Mouse (Mus musculus) layer of hippocampus, adult 2 months (tissue): ENCODE data around the gene Car2. TPM values are rescaled to one million over a fixed set of nuclear protein-coding genes. Genes with fewer than 3 reads are reported as not detected.

Experiments
- DNase-seq, 2 experiments: peaks; one replicate each; pipeline ENCODE4 v3.0.0; 2022; ENCODE audit warnings: low spot score in 2 of 2
- H3K27ac ChIP-seq: fragments of 200-600 bp; 2 replicates; pipeline ENCODE4 v1.8.1; 2022
- H3K4me3 ChIP-seq: fragments of 200-600 bp; 2 replicates; pipeline ENCODE4 v1.8.1; 2022; ENCODE audit warnings: mild to moderate bottlenecking
- CTCF ChIP-seq: fragments of 200-600 bp; conservative IDR thresholded peaks from 2 replicates; pipeline ENCODE4 v1.8.1; 2022; ENCODE audit warnings: antibody characterized with exemption, mild to moderate bottlenecking, moderate library complexity
- total RNA-seq, 2 experiments: library from RNA; stranded (reverse); gene quantifications; 2 replicates each; pipeline ENCODE4 v1.2.3; 2021

Car2 gene
- total RNA-seq, 2 experiments from 2014 or later = 134 to 144 TPM

GRCm38 (mm10) chr3:14863922-14864321 is 22.2 kb upstream of the Car2 start:
- Histone ChIP-seq H3K27ac (no peak overlapping the region), H3K4me3 (no peak overlapping the region)
- TF ChIP-seq CTCF = no peak
- DNase-seq = no peak

- H3K27ac ChIP-seq = no peak overlapping the region
- TF ChIP-seq CTCF = no peak
- DNase-seq = no peak
These were observed 20.1 kb upstream of the Car2 start for GRCm38 (mm10) chr3:14865941-14866340.

GRCm38 (mm10) chr3:14869779-14870178 is 16.3 kb upstream of the Car2 start:
- peak; percentile 91 for TF ChIP-seq CTCF
- Histone ChIP-seq H3K4me3 (peak overlapping the region; percentile 45), H3K27ac (no peak overlapping the region)
- DNase-seq = peak; percentile 44 to 79

More at GRCm38 (mm10) chr3:14865941-14866340, 20.1 kb upstream of the Car2 start:
- no peak overlapping the region for H3K4me3 ChIP-seq

- TF ChIP-seq CTCF = no peak
- Histone ChIP-seq H3K27ac (no peak overlapping the region), H3K4me3 (no peak overlapping the region)
- no peak for DNase-seq
These were observed 15.5 kb upstream of the Car2 start for GRCm38 (mm10) chr3:14870528-14870927.

GRCm38 (mm10) chr3:14871386-14871785 is 14.7 kb upstream of the Car2 start:
- peak; percentile 42 for TF ChIP-seq CTCF
- no peak for DNase-seq
- Histone ChIP-seq H3K27ac (no peak overlapping the region), H3K4me3 (no peak overlapping the region)

GRCm38 (mm10) chr3:14874402-14875040 is 11.6 kb upstream of the Car2 start:
- TF ChIP-seq CTCF = peak; percentile 91
- DNase-seq = peak in 1 of 2 experiments; percentile 42
- H3K4me3 ChIP-seq = no peak overlapping the region
- no peak overlapping the region for H3K27ac ChIP-seq

GRCm38 (mm10) chr3:14876325-14876918 is 9.7 kb upstream of the Car2 start:
- no peak for DNase-seq
- no peak overlapping the region for H3K4me3 ChIP-seq
- H3K27ac ChIP-seq = no peak overlapping the region
- TF ChIP-seq CTCF = no peak

- no peak for DNase-seq
- H3K4me3 ChIP-seq = no peak overlapping the region
- no peak for TF ChIP-seq CTCF
- no peak overlapping the region for H3K27ac ChIP-seq
These were observed 8.7 kb upstream of the Car2 start for GRCm38 (mm10) chr3:14877251-14877909.

- no peak for DNase-seq
- H3K27ac ChIP-seq = no peak overlapping the region
- no peak for TF ChIP-seq CTCF
- H3K4me3 ChIP-seq = no peak overlapping the region
These were observed 7.3 kb upstream of the Car2 start for GRCm38 (mm10) chr3:14878749-14879223.

- DNase-seq = no peak
- no peak for TF ChIP-seq CTCF
- H3K4me3 ChIP-seq = no peak overlapping the region
- H3K27ac ChIP-seq = no peak overlapping the region
These were observed 6.8 kb upstream of the Car2 start for GRCm38 (mm10) chr3:14879293-14879692.

GRCm38 (mm10) chr3:14880277-14880676 is 5.8 kb upstream of the Car2 start:
- H3K27ac ChIP-seq = no peak overlapping the region
- TF ChIP-seq CTCF = no peak
- no peak overlapping the region for H3K4me3 ChIP-seq
- DNase-seq = no peak

GRCm38 (mm10) chr3:14882005-14882404 is 4.1 kb upstream of the Car2 start:
- Histone ChIP-seq H3K27ac (no peak overlapping the region), H3K4me3 (no peak overlapping the region)
- no peak for TF ChIP-seq CTCF
- DNase-seq = no peak

- no peak for TF ChIP-seq CTCF
- no peak overlapping the region for H3K4me3 ChIP-seq
- no peak for DNase-seq
- no peak overlapping the region for H3K27ac ChIP-seq
These were observed 3.3 kb upstream of the Car2 start for GRCm38 (mm10) chr3:14882756-14883155.
